Mouse (Mus musculus): ENCODE measurements at regions not wholly inside any gene's neighbourhood (a gene's known extent, or its start where the extent isn't known, plus 50 kb on each side); places are given as distances from the start of the nearest gene placed in this dataset.

DNA sequence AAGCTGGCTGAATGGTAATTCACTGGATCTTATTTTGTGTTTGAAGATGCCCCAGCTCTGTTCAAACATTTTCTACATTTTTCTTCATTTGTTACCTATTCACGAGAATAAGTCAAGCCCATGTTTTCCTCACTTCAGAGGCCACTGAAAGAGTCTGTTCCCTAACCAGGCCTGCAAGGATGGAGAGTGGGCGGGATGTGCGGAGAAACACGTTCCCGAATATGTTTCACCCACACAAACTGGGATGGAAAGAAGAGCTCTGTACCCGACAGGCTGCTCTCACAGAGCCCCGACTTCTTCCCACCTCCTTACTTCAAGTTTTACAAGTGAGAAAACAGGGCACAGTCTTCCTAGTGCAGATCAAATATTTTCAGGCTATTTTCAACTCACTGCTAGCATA is 881.4 kb downstream of the Slc4a3 start:
- H3K27ac ChIP-seq, result no peak overlapping the region
- no peaks in the 10 kb centered on the region for H3K27me3 ChIP-seq
- no peaks in the 10 kb centered on the region for H3K4me1 ChIP-seq
- no peaks in the 10 kb centered on the region for H3K9me3 ChIP-seq
- WGBS, result 55% methylated on average over 7 of the region's 7 CpGs
- H3K4me2 ChIP-seq, result no peak overlapping the region
- no peaks in the 10 kb centered on the region for H3K36me3 ChIP-seq
- no peak overlapping the region for H3K9ac ChIP-seq
- no peak overlapping the region for H3K4me3 ChIP-seq
- ATAC-seq (ENCODE audit: borderline replicate concordance, extremely low read depth, low FRiP score, low TSS enrichment), result no peak

DNA sequence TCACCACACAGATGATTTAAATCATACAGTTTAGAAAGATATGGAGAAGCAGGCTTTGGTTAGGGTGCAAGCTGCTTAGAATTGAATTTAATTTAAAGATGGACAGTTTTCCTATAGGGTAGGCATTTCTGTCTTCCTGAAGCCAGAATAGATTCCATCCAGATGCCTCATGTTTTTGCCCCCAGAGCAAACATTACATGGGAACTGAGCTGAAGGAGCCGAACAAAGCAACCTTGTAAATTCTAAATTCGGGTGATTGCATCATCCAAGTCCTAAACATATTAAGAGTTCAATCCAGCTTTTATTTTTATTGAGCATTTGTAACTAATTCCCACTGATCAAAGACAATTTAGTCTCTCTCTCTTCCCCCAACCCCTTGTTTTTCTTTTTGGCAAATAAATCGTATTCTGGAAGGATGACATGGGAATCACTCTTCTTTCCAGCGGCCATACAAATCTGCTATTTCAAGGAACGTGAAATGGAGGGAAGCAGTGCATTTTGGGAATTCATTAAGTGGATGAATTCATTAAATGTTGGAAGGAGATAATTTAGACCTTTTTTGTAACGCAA is 884.1 kb downstream of the Slc4a3 start:
- 74% methylated on average over 6 of the region's 6 CpGs for WGBS
- Histone ChIP-seq H3K27ac (no peak overlapping the region), H3K9me3 (no peaks in the 10 kb centered on the region), H3K27me3 (no peaks in the 10 kb centered on the region), H3K36me3 (no peaks in the 10 kb centered on the region), H3K4me1 (no peaks in the 10 kb centered on the region), H3K4me2 (no peak overlapping the region), H3K4me3 (no peak overlapping the region), H3K9ac (no peak overlapping the region)
- no peak for ATAC-seq (ENCODE audit: borderline replicate concordance, extremely low read depth, low FRiP score, low TSS enrichment)

DNA sequence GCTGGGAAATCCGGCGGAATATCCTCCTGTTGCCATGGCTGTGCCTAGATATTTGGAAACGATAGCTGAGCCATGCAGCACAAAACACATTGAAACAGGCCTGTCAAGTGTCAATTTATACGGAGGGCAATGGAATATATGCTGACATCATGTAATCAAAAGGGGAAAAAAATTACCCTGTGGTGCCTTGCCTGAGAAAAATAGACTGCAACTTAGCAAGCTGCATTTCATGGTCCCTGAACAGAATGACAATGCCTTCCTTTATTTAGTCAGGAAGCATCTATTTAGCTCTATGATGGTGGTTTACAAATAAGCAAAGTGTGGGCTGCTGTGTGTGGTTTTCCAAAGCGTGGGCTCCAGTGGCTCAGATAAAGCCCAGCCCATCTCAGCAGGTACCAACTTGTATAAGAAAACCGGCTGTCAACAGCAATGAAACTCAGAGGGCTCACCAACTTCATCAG is 887.4 kb downstream of the Slc4a3 start:
- no peaks in the 10 kb centered on the region for H3K9me3 ChIP-seq
- H3K9ac ChIP-seq, result no peak overlapping the region
- H3K36me3 ChIP-seq, result no peaks in the 10 kb centered on the region
- ATAC-seq (ENCODE audit: borderline replicate concordance, extremely low read depth, low FRiP score, low TSS enrichment), result no peak
- H3K4me3 ChIP-seq, result no peak overlapping the region
- no peak overlapping the region for H3K4me2 ChIP-seq
- no peaks in the 10 kb centered on the region for H3K4me1 ChIP-seq
- no peaks in the 10 kb centered on the region for H3K27me3 ChIP-seq
- WGBS, result 57% methylated on average over 6 of the region's 6 CpGs
- H3K27ac ChIP-seq, result no peak overlapping the region

DNA sequence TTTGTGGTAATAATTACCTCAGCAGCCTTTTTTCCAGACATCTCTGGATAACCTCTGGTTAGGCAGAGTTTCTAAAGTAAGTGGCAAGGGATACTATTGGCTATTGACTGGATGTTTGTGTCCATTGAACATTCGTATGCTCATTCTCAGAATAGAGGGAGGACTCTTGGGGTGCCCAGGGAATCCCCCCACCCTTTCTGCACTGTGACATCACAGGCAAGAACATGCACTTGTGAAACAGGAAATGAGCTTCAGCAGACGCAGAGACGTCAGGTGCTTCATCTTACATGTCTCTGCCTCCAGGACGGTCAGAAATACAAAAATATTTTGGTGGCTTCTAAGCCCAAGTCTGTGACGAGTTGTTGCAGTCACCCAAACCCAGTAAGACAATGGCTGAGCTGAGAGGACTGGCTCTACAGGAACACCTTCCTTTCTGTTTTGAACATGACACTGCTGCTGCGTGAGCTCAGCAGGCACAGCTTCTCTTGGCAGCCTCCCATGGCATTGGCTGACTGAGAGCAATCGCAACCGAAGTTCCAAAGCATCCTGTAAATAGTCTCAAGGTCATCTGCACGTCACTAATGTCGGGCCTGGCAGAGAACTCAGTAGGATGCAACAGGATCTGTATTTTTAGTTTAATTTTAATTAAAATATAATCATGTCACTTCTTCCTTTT is 904.6 kb downstream of the Slc4a3 start:
- Histone ChIP-seq H3K27ac (no peak overlapping the region), H3K4me3 (no peak overlapping the region), H3K9ac (no peak overlapping the region), H3K36me3 (no peaks in the 10 kb centered on the region), H3K4me1 (no peaks in the 10 kb centered on the region), H3K9me3 (no peaks in the 10 kb centered on the region), H3K27me3 (no peaks in the 10 kb centered on the region), H3K4me2 (no peak overlapping the region)
- 51% methylated on average over 10 of the region's 10 CpGs for WGBS
- no peak for ATAC-seq (ENCODE audit: borderline replicate concordance, extremely low read depth, low FRiP score, low TSS enrichment)

DNA sequence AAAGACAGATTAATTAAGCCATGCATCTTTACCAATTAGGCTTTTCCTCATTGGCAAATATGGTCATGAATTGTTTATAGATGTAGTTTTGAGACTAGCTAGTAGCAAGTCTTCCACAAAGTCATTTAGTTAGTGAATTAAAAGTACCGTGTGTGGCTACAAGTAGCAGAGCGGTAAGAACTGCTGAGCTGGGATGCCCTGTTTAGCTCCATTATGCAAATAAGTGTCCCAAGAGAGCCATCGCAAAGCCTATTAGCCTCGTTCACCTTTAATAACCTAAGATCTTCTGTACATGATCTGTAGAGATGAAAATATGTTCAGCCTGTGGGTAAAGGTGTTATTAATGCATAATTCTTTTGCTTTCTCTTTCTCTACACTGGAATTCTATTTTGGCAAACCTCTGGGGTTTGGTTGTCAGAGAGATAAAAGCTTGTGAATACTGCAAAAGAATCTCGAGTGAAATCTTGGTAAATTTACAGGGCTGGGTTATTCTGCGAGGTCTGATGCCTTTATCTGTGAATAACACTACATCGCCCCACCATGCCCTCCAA is 907.2 kb downstream of the Slc4a3 start:
- H3K27me3 ChIP-seq, result no peaks in the 10 kb centered on the region
- no peak for ATAC-seq (ENCODE audit: borderline replicate concordance, extremely low read depth, low FRiP score, low TSS enrichment)
- H3K27ac ChIP-seq, result no peak overlapping the region
- 78% methylated on average over 7 of the region's 7 CpGs for WGBS
- H3K4me2 ChIP-seq, result no peak overlapping the region
- no peak overlapping the region for H3K4me3 ChIP-seq
- no peaks in the 10 kb centered on the region for H3K4me1 ChIP-seq
- H3K9me3 ChIP-seq, result no peaks in the 10 kb centered on the region
- no peaks in the 10 kb centered on the region for H3K36me3 ChIP-seq
- no peak overlapping the region for H3K9ac ChIP-seq

DNA sequence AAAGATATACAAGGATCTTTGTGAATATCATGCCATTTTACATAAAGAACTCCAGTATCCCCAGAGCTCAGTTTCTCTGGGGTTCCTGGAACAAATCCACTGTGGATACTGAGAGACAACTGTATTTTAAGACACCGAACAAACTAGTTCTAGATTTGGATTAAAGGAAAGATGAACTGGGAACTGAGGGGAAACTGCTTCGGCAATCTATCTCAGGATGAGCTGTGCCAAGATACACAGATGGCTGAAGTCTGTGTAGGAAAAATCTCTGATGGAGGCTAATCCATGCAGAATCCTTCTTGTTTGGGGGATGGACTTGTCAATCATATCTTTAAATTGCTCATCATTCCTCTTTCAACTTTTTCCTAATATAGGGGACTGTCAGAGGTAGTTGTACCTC is 920.5 kb downstream of the Slc4a3 start:
- H3K4me1 ChIP-seq, result no peaks in the 10 kb centered on the region
- no peak for ATAC-seq (ENCODE audit: borderline replicate concordance, extremely low read depth, low FRiP score, low TSS enrichment)
- H3K27ac ChIP-seq, result no peak overlapping the region
- WGBS, result 73% methylated on average over 2 of the region's 2 CpGs
- H3K9ac ChIP-seq, result no peak overlapping the region
- H3K36me3 ChIP-seq, result no peaks in the 10 kb centered on the region
- no peaks in the 10 kb centered on the region for H3K9me3 ChIP-seq
- H3K27me3 ChIP-seq, result no peaks in the 10 kb centered on the region
- no peak overlapping the region for H3K4me3 ChIP-seq
- no peak overlapping the region for H3K4me2 ChIP-seq

DNA sequence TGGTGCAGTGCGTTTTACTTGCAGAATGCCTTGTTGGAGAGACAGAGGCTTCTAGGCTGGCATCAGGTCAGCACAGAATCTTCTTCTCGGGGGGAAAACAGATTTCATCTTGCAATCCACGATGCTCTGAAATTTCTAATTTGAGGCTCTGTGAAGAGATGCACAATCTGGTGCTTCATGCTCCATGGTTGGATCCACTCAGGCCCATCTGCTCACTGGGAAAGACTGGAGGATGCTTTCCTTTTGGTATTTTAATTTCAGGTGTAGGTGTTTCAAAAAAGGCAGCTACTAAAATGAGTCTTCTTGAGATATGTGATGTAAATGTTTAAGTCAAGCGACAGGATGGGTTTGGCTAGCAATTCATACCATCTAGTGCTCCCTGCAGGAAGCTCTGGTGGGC is 938.1 kb downstream of the Slc4a3 start:
- 84% methylated on average over 4 of the region's 4 CpGs for WGBS
- no peak overlapping the region for H3K4me3 ChIP-seq
- no peak overlapping the region for H3K27ac ChIP-seq
- H3K4me2 ChIP-seq, result no peak overlapping the region
- H3K4me1 ChIP-seq, result no peaks in the 10 kb centered on the region
- H3K36me3 ChIP-seq, result no peaks in the 10 kb centered on the region
- ATAC-seq (ENCODE audit: borderline replicate concordance, extremely low read depth, low FRiP score, low TSS enrichment), result no peak
- H3K9me3 ChIP-seq, result no peaks in the 10 kb centered on the region
- no peak overlapping the region for H3K9ac ChIP-seq
- H3K27me3 ChIP-seq, result no peaks in the 10 kb centered on the region

DNA sequence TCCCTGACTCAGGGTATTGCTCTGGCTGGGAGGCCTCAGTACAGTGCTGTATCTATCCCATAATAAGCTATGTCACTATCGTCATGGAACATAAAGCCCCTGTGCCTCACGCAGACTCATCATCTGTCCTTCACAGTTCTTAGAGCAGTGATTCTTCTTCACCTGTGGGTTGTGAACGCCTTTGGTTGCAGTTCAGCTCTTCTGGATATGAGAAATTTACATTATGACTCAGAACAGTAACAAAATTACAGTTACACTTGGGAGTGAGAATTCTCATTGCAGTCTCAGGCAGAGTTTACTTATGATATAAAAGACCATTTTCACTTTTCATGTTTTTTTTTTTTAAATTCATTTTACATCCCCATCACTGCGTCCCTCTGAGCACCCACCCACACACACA is 941.4 kb downstream of the Slc4a3 start:
- H3K9ac ChIP-seq, result no peak overlapping the region
- H3K27me3 ChIP-seq, result no peaks in the 10 kb centered on the region
- no peaks in the 10 kb centered on the region for H3K36me3 ChIP-seq
- H3K4me3 ChIP-seq, result no peak overlapping the region
- H3K4me1 ChIP-seq, result peaks cover 3% of the 10 kb centered on the region; the same call in 1 of the 2 replicates
- H3K27ac ChIP-seq, result no peak overlapping the region
- no peaks in the 10 kb centered on the region for H3K9me3 ChIP-seq
- ATAC-seq (ENCODE audit: borderline replicate concordance, extremely low read depth, low FRiP score, low TSS enrichment), result no peak
- H3K4me2 ChIP-seq, result no peak overlapping the region
- 85% methylated on average over 4 of the region's 4 CpGs for WGBS

DNA sequence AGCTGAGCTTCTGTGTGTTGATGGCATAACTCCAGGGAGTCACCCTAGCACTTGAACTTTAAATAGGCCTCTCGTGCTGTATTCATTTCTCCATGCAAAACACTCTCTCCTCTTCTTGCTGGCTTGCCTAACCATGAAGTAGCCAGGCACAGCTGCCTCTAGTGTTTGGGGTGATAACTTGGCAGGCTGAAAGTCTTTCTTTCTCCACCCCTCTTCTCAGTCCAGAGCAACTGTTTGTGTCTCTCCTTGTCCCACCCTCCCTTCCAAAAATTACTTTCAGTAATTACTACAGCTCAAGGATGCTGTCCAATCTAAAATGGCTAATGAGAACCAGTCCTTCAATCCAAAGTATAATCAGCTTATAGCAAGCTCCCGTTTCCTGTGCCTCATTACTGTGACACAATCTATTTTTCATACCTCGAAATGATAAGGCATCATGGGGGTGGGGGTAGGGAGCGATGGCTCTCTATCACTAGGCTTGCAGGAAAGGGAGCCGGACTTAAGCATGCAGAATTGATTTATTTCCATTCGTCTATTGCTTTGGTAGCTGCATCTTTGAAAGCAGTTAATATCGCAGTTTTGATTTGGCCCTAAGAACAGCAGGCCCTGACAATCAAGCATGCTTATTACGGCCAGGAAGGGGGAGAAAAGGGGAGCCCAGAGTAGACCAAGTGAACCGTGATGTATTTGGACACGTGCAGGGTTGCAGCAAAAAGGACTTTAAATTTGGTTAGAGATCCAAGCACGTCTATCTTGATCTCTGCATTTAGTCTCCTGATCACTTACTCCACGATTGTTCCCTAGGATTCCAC is 943.8 kb downstream of the Slc4a3 start:
- no peak overlapping the region for H3K27ac ChIP-seq
- 40% methylated on average over 12 of the region's 12 CpGs for WGBS
- no peak overlapping the region for H3K9ac ChIP-seq
- no peaks in the 10 kb centered on the region for H3K36me3 ChIP-seq
- H3K4me2 ChIP-seq, result no peak overlapping the region
- H3K9me3 ChIP-seq, result no peaks in the 10 kb centered on the region
- no peak overlapping the region for H3K4me3 ChIP-seq
- H3K4me1 ChIP-seq, result peaks cover 3% of the 10 kb centered on the region; the same call in 1 of the 2 replicates
- H3K27me3 ChIP-seq, result no peaks in the 10 kb centered on the region
- ATAC-seq (ENCODE audit: borderline replicate concordance, extremely low read depth, low FRiP score, low TSS enrichment), result no peak; the same call in 1 of the 2 replicates

DNA sequence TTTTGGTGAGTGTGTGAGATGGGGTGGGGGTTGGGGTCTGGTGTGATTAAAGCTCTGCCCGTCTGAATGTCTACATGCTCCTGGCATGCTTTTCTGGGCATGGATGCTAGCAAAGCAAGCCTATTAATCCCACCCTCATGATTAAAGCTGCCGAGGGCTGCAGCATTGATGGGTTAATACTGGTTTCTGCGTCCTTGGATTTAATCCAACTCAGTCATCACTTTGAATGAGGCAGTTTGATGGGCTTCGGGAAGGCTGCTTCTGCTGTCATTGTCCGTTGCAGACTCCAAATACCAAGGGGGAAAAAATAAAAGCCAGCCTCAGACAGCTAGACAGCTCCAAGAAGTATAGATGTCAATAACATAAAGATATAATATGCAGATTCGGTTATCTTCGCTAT is 944.7 kb downstream of the Slc4a3 start:
- Histone ChIP-seq H3K4me3 (no peak overlapping the region), H3K27ac (no peak overlapping the region), H3K36me3 (no peaks in the 10 kb centered on the region), H3K4me1 (peaks cover 3% of the 10 kb centered on the region; the same call in 1 of the 2 replicates), H3K9me3 (no peaks in the 10 kb centered on the region), H3K9ac (no peak overlapping the region), H3K4me2 (peak overlapping the region; percentile 14; the same call in 1 of the 2 replicates), H3K27me3 (no peaks in the 10 kb centered on the region)
- no peak for ATAC-seq (ENCODE audit: borderline replicate concordance, extremely low read depth, low FRiP score, low TSS enrichment)
- 44% methylated on average over 7 of the region's 7 CpGs for WGBS

DNA sequence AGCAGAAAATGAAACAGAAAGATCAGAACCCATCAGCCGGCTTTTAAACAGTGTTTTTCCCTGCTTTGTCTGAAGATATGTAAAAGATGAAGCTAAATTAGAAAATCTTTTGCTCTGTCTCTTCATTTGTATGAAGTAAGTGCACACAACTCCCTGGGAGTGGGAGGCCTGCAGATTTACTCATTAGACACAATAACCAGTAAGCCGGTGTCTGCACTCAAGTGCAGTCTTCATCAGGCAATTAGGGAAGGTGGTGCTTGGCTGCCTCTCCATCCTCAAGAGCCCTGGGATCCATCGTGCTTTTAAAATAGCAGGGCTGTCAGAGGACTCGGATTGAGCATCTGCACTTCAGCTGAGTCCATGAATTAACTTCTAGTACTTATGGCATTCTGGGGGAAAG is 945.1 kb downstream of the Slc4a3 start:
- H3K4me2 ChIP-seq, result 0 out of 2 replicates have a peak overlapping the region, but pooled peaks have one; percentile 14
- no peak for ATAC-seq (ENCODE audit: borderline replicate concordance, extremely low read depth, low FRiP score, low TSS enrichment)
- H3K27me3 ChIP-seq, result no peaks in the 10 kb centered on the region
- no peaks in the 10 kb centered on the region for H3K36me3 ChIP-seq
- H3K4me3 ChIP-seq, result no peak overlapping the region
- WGBS, result 38% methylated on average over 4 of the region's 4 CpGs
- no peaks in the 10 kb centered on the region for H3K9me3 ChIP-seq
- H3K27ac ChIP-seq, result no peak overlapping the region
- H3K4me1 ChIP-seq, result peaks cover 3% of the 10 kb centered on the region; the same call in 1 of the 2 replicates
- H3K9ac ChIP-seq, result no peak overlapping the region

DNA sequence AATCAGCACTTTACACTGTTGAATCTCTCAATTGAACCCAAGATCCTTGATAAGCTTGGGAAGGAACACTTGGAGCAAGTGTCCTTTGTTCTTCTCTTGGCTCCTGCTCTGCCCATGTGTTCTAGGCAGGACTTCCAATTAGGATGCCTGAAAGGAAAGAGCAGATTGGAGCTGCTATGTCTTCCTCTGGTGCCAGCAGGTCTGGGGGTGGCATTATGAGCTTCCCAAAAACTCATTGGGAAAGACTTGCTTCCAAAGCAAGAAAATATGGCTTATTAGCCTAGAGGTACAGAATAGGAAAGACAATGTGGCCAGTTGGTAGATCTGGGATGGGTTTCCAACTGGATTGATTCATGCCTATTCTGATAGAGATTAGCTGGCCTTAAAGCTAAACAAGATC is 959.1 kb downstream of the Slc4a3 start:
- no peaks in the 10 kb centered on the region for H3K9me3 ChIP-seq
- H3K27ac ChIP-seq, result no peak overlapping the region
- H3K36me3 ChIP-seq, result no peaks in the 10 kb centered on the region
- H3K9ac ChIP-seq, result no peak overlapping the region
- H3K27me3 ChIP-seq, result no peaks in the 10 kb centered on the region
- no peak overlapping the region for H3K4me3 ChIP-seq
- no peak for ATAC-seq (ENCODE audit: borderline replicate concordance, extremely low read depth, low FRiP score, low TSS enrichment)
- no peaks in the 10 kb centered on the region for H3K4me1 ChIP-seq
- H3K4me2 ChIP-seq, result no peak overlapping the region

Data from lung, embryonic 15.5 days (tissue).